Mouse (Mus musculus): Measurements from ENCODE around the gene 4930452B06Rik. TPM values are rescaled to one million over a fixed set of nuclear protein-coding genes. Genes with fewer than 3 reads are reported as not detected.

Gene 4930452B06Rik
- total and polyA plus RNA-seq, 3 experiments, result not detected

GRCm38 (mm10) chr14:8689451-8689850 lies 23.4 kb upstream of the 4930452B06Rik start:
- no peaks in the 10 kb centered on the region for H3K36me3 ChIP-seq (replicated peaks in 1 of 2; ENCODE audit: control insufficient read depth in 1 of 2, insufficient read depth in 1 of 2, low read length in 1 of 2)
- H3K4me1 ChIP-seq (ENCODE audit: control insufficient read depth in 1 of 2, insufficient read depth in 2 of 2), result no peaks in the 10 kb centered on the region
- in situ Hi-C loops (cut with MboI; ENCODE audit: low pct_ligation_motif_present, low pct_unique_long_range_greater_than_20kb, low sequenced_read_pairs), result no loop called here
- H3K79me2 ChIP-seq (replicated peaks; ENCODE audit: control insufficient read depth, extremely low read depth, insufficient read depth, poor library complexity, severe bottlenecking), result no peaks in the 10 kb centered on the region
- dilution Hi-C loops (cut with MboI; ENCODE audit: extremely low pct_ligation_motif_present, extremely low pct_unique_long_range_greater_than_20kb, low sequenced_read_pairs), result no loop called here
- no peaks in the 10 kb centered on the region for H3K27me3 ChIP-seq (replicated peaks)
- DNase-seq (ENCODE audit: extremely low read depth), result no peak
- no peak overlapping the region for H3K27ac ChIP-seq (ENCODE audit: insufficient read depth, low read depth)
- no peak overlapping the region for H3K9ac ChIP-seq (ENCODE audit: insufficient read depth, low read depth)
- no peak overlapping the region for H3K4me3 ChIP-seq (replicated peaks in 1 of 3; ENCODE audit: low read depth in 2 of 3, low read length in 2 of 3, poor library complexity in 1 of 3)
- H3K9me3 ChIP-seq (replicated peaks; ENCODE audit: low read length), result no peaks in the 10 kb centered on the region
- TF ChIP-seq BHLHE40 (IDR thresholded peaks at IDR 0.05; ENCODE audit: low read depth, low read length) (no peak), EP300 (IDR thresholded peaks at IDR 0.05; ENCODE audit: low read length) (no peak), MXI1 (IDR thresholded peaks at IDR 0.05; ENCODE audit: low read depth, low read length) (no peak)
- no peak overlapping the region for H3K4me2 ChIP-seq (ENCODE audit: insufficient read depth, low read depth, poor library complexity, severe bottlenecking)

- DNase-seq (ENCODE audit: extremely low read depth), result no peak
- no peaks in the 10 kb centered on the region for H3K9me3 ChIP-seq (replicated peaks; ENCODE audit: low read length)
- no peak overlapping the region for H3K4me2 ChIP-seq (ENCODE audit: insufficient read depth, low read depth, poor library complexity, severe bottlenecking)
- no peak overlapping the region for H3K9ac ChIP-seq (ENCODE audit: insufficient read depth, low read depth)
- no peaks in the 10 kb centered on the region for H3K27me3 ChIP-seq (replicated peaks)
- dilution Hi-C loops (cut with MboI; ENCODE audit: extremely low pct_ligation_motif_present, extremely low pct_unique_long_range_greater_than_20kb, low sequenced_read_pairs), result no loop called here
- H3K79me2 ChIP-seq (replicated peaks; ENCODE audit: control insufficient read depth, extremely low read depth, insufficient read depth, poor library complexity, severe bottlenecking), result no peaks in the 10 kb centered on the region
- no peaks in the 10 kb centered on the region for H3K4me1 ChIP-seq (ENCODE audit: control insufficient read depth in 1 of 2, insufficient read depth in 2 of 2)
- no peaks in the 10 kb centered on the region for H3K36me3 ChIP-seq (replicated peaks in 1 of 2; ENCODE audit: control insufficient read depth in 1 of 2, insufficient read depth in 1 of 2, low read length in 1 of 2)
- in situ Hi-C loops (cut with MboI; ENCODE audit: low pct_ligation_motif_present, low pct_unique_long_range_greater_than_20kb, low sequenced_read_pairs), result no loop called here
- H3K4me3 ChIP-seq (replicated peaks in 1 of 3; ENCODE audit: low read depth in 2 of 3, low read length in 2 of 3, poor library complexity in 1 of 3), result no peak overlapping the region
- TF ChIP-seq SMC3 (IDR thresholded peaks at IDR 0.05; ENCODE audit: low read depth, low read length) (no peak), USF2 (conservative IDR thresholded peaks at IDR 0.05; ENCODE audit: low read depth, low read length) (no peak), E2F4 (IDR thresholded peaks at IDR 0.05; ENCODE audit: insufficient replicate concordance, low read depth, low read length) (no peak), TCF12 (IDR thresholded peaks at IDR 0.05; ENCODE audit: low read depth, low read length) (no peak), GABPA (IDR thresholded peaks at IDR 0.05; ENCODE audit: insufficient replicate concordance, low read depth, low read length) (no peak), JUN (IDR thresholded peaks at IDR 0.05; ENCODE audit: insufficient read depth, low read depth, low read length) (no peak), ZKSCAN1 (IDR thresholded peaks at IDR 0.05; ENCODE audit: borderline replicate concordance, low read depth, low read length) (no peak), PAX5 (IDR thresholded peaks at IDR 0.05; ENCODE audit: low read length) (no peak), NELFE (IDR thresholded peaks at IDR 0.05; ENCODE audit: low read depth, low read length) (no peak), SIN3A (IDR thresholded peaks at IDR 0.05; ENCODE audit: low read length) (no peak)
- no peak overlapping the region for H3K27ac ChIP-seq (ENCODE audit: insufficient read depth, low read depth)
Measured at GRCm38 (mm10) chr14:8688462-8688861, 22.4 kb upstream of the 4930452B06Rik start.

- dilution Hi-C loops (cut with MboI; ENCODE audit: extremely low pct_ligation_motif_present, extremely low pct_unique_long_range_greater_than_20kb, low sequenced_read_pairs), result no loop called here
- H3K4me2 ChIP-seq (ENCODE audit: insufficient read depth, low read depth, poor library complexity, severe bottlenecking), result no peak overlapping the region
- H3K27me3 ChIP-seq (replicated peaks), result no peaks in the 10 kb centered on the region
- H3K9me3 ChIP-seq (replicated peaks; ENCODE audit: low read length), result no peaks in the 10 kb centered on the region
- no peaks in the 10 kb centered on the region for H3K79me2 ChIP-seq (replicated peaks; ENCODE audit: control insufficient read depth, extremely low read depth, insufficient read depth, poor library complexity, severe bottlenecking)
- no peak overlapping the region for H3K9ac ChIP-seq (ENCODE audit: insufficient read depth, low read depth)
- H3K4me1 ChIP-seq (ENCODE audit: control insufficient read depth in 1 of 2, insufficient read depth in 2 of 2), result no peaks in the 10 kb centered on the region
- no peaks in the 10 kb centered on the region for H3K36me3 ChIP-seq (replicated peaks in 1 of 2; ENCODE audit: control insufficient read depth in 1 of 2, insufficient read depth in 1 of 2, low read length in 1 of 2)
- in situ Hi-C loops (cut with MboI; ENCODE audit: low pct_ligation_motif_present, low pct_unique_long_range_greater_than_20kb, low sequenced_read_pairs), result no loop called here
- no peak for DNase-seq (ENCODE audit: extremely low read depth)
- TF ChIP-seq IRF4 (IDR thresholded peaks at IDR 0.05; ENCODE audit: low read depth, low read length) (no peak), MAX (IDR thresholded peaks at IDR 0.05; ENCODE audit: low read length) (no peak)
- no peak overlapping the region for H3K4me3 ChIP-seq (replicated peaks in 1 of 3; ENCODE audit: low read depth in 2 of 3, low read length in 2 of 3, poor library complexity in 1 of 3)
- no peak overlapping the region for H3K27ac ChIP-seq (ENCODE audit: insufficient read depth, low read depth)
Measured at GRCm38 (mm10) chr14:8686185-8686584, 20.1 kb upstream of the 4930452B06Rik start.
